Mouse (Mus musculus): Measurements from ENCODE around the gene Vldlr. TPM values are rescaled to one million over a fixed set of nuclear protein-coding genes. Genes with fewer than 3 reads are reported as not detected.

Gene Vldlr
- 20.1 and 28.3 TPM in 2 replicates for polyA plus RNA-seq (2014; fragmentation: Nextera tagmentation; extraction: Ambion mirVana)

GRCm38 (mm10) chr19:27216318-27216717, at the start of gene Vldlr:
TSS of gene Vldlr (plus strand) at chr19:27216484.
- Histone ChIP-seq H3K27ac (ENCODE audit: low read depth, low read length) (peak within 1 kb of the TSS; percentile 79), H3K4me2 (replicated peaks; ENCODE audit: low read depth, low read length) (peak within 1 kb of the TSS; percentile 93), H3K4me3 (ENCODE audit: low read length) (peak within 1 kb of the TSS; percentile 73), H3K27me3 (ENCODE audit: control insufficient read depth, insufficient read depth, low read length) (0 out of 2 replicates have a peak, but pooled peaks cover 4% of the 10 kb centered on the region), H3K9ac (ENCODE audit: low read depth, low read length) (peak within 1 kb of the TSS; percentile 86), H3K36me3 (ENCODE audit: control insufficient read depth, insufficient read depth, low read length) (no peaks in the 10 kb centered on the region), H3K9me3 (ENCODE audit: control insufficient read depth, low read length) (no peaks in the 10 kb centered on the region), H3K4me1 (ENCODE audit: control insufficient read depth, insufficient read depth, low read length) (no peaks in the 10 kb centered on the region)
- ATAC-seq (ENCODE audit: low FRiP score, low TSS enrichment) = no peak
- WGBS = 2% methylated on average over 11 of the region's 11 CpGs

GRCm38 (mm10) chr19:27167601-27168319, 48.5 kb upstream of the Vldlr start:
- Histone ChIP-seq H3K4me2 (replicated peaks; ENCODE audit: low read depth, low read length) (no peak overlapping the region), H3K36me3 (ENCODE audit: control insufficient read depth, insufficient read depth, low read length) (no peaks in the 10 kb centered on the region), H3K9me3 (ENCODE audit: control insufficient read depth, low read length) (no peaks in the 10 kb centered on the region), H3K27ac (ENCODE audit: low read depth, low read length) (no peak overlapping the region), H3K4me1 (ENCODE audit: control insufficient read depth, insufficient read depth, low read length) (0 out of 2 replicates have a peak, but pooled peaks cover 4% of the 10 kb centered on the region), H3K9ac (ENCODE audit: low read depth, low read length) (no peak overlapping the region), H3K4me3 (ENCODE audit: low read length) (no peak overlapping the region), H3K27me3 (ENCODE audit: control insufficient read depth, insufficient read depth, low read length) (no peaks in the 10 kb centered on the region)
- 47% methylated on average over 5 of the region's 5 CpGs for WGBS
- ATAC-seq (ENCODE audit: low FRiP score, low TSS enrichment) = no peak

GRCm38 (mm10) chr19:27173836-27174235, 42.4 kb upstream of the Vldlr start:
- no peak for ATAC-seq (ENCODE audit: low FRiP score, low TSS enrichment)
- no peak overlapping the region for H3K27ac ChIP-seq (ENCODE audit: low read depth, low read length)
- H3K4me1 ChIP-seq (ENCODE audit: control insufficient read depth, insufficient read depth, low read length) = no peaks in the 10 kb centered on the region
- no peaks in the 10 kb centered on the region for H3K9me3 ChIP-seq (ENCODE audit: control insufficient read depth, low read length)
- no peaks in the 10 kb centered on the region for H3K36me3 ChIP-seq (ENCODE audit: control insufficient read depth, insufficient read depth, low read length)
- no peak overlapping the region for H3K4me3 ChIP-seq (ENCODE audit: low read length)
- H3K9ac ChIP-seq (ENCODE audit: low read depth, low read length) = no peak overlapping the region
- H3K4me2 ChIP-seq (replicated peaks; ENCODE audit: low read depth, low read length) = no peak overlapping the region
- H3K27me3 ChIP-seq (ENCODE audit: control insufficient read depth, insufficient read depth, low read length) = no peaks in the 10 kb centered on the region
- 62% methylated on average over 2 of the region's 2 CpGs for WGBS

- no peak overlapping the region for H3K4me2 ChIP-seq (replicated peaks; ENCODE audit: low read depth, low read length)
- no peak overlapping the region for H3K27ac ChIP-seq (ENCODE audit: low read depth, low read length)
- H3K4me3 ChIP-seq (ENCODE audit: low read length) = no peak overlapping the region
- no peaks in the 10 kb centered on the region for H3K27me3 ChIP-seq (ENCODE audit: control insufficient read depth, insufficient read depth, low read length)
- H3K9me3 ChIP-seq (ENCODE audit: control insufficient read depth, low read length) = no peaks in the 10 kb centered on the region
- 88% methylated on average over 1 of the region's 1 CpGs for WGBS
- H3K4me1 ChIP-seq (ENCODE audit: control insufficient read depth, insufficient read depth, low read length) = no peaks in the 10 kb centered on the region
- no peaks in the 10 kb centered on the region for H3K36me3 ChIP-seq (ENCODE audit: control insufficient read depth, insufficient read depth, low read length)
- no peak for ATAC-seq (ENCODE audit: low FRiP score, low TSS enrichment)
- H3K9ac ChIP-seq (ENCODE audit: low read depth, low read length) = no peak overlapping the region
Observed at GRCm38 (mm10) chr19:27175617-27176016, 40.7 kb upstream of the Vldlr start.

- no peak overlapping the region for H3K27ac ChIP-seq (ENCODE audit: low read depth, low read length)
- no peak for ATAC-seq (ENCODE audit: low FRiP score, low TSS enrichment)
- no peaks in the 10 kb centered on the region for H3K4me1 ChIP-seq (ENCODE audit: control insufficient read depth, insufficient read depth, low read length)
- H3K36me3 ChIP-seq (ENCODE audit: control insufficient read depth, insufficient read depth, low read length) = no peaks in the 10 kb centered on the region
- H3K9ac ChIP-seq (ENCODE audit: low read depth, low read length) = no peak overlapping the region
- H3K4me3 ChIP-seq (ENCODE audit: low read length) = no peak overlapping the region
- 83% methylated on average over 4 of the region's 4 CpGs for WGBS
- no peak overlapping the region for H3K4me2 ChIP-seq (replicated peaks; ENCODE audit: low read depth, low read length)
- no peaks in the 10 kb centered on the region for H3K9me3 ChIP-seq (ENCODE audit: control insufficient read depth, low read length)
- H3K27me3 ChIP-seq (ENCODE audit: control insufficient read depth, insufficient read depth, low read length) = no peaks in the 10 kb centered on the region
Observed at GRCm38 (mm10) chr19:27176558-27176957, 39.7 kb upstream of the Vldlr start.

- H3K9me3 ChIP-seq (ENCODE audit: control insufficient read depth, low read length) = no peaks in the 10 kb centered on the region
- H3K4me3 ChIP-seq (ENCODE audit: low read length) = no peak overlapping the region
- H3K27me3 ChIP-seq (ENCODE audit: control insufficient read depth, insufficient read depth, low read length) = no peaks in the 10 kb centered on the region
- no peak overlapping the region for H3K4me2 ChIP-seq (replicated peaks; ENCODE audit: low read depth, low read length)
- H3K4me1 ChIP-seq (ENCODE audit: control insufficient read depth, insufficient read depth, low read length) = no peaks in the 10 kb centered on the region
- no peaks in the 10 kb centered on the region for H3K36me3 ChIP-seq (ENCODE audit: control insufficient read depth, insufficient read depth, low read length)
- H3K9ac ChIP-seq (ENCODE audit: low read depth, low read length) = no peak overlapping the region
- WGBS = 89% methylated on average over 5 of the region's 5 CpGs
- ATAC-seq (ENCODE audit: low FRiP score, low TSS enrichment) = no peak
- no peak overlapping the region for H3K27ac ChIP-seq (ENCODE audit: low read depth, low read length)
Observed at GRCm38 (mm10) chr19:27178195-27178807, 38.0 kb upstream of the Vldlr start.

GRCm38 (mm10) chr19:27180351-27181122, 35.7 kb upstream of the Vldlr start:
- no peaks in the 10 kb centered on the region for H3K4me1 ChIP-seq (ENCODE audit: control insufficient read depth, insufficient read depth, low read length)
- H3K27ac ChIP-seq (ENCODE audit: low read depth, low read length) = no peak overlapping the region
- no peaks in the 10 kb centered on the region for H3K9me3 ChIP-seq (ENCODE audit: control insufficient read depth, low read length)
- H3K4me3 ChIP-seq (ENCODE audit: low read length) = no peak overlapping the region
- WGBS = 64% methylated on average over 18 of the region's 18 CpGs
- no peak overlapping the region for H3K4me2 ChIP-seq (replicated peaks; ENCODE audit: low read depth, low read length)
- H3K36me3 ChIP-seq (ENCODE audit: control insufficient read depth, insufficient read depth, low read length) = no peaks in the 10 kb centered on the region
- no peaks in the 10 kb centered on the region for H3K27me3 ChIP-seq (ENCODE audit: control insufficient read depth, insufficient read depth, low read length)
- no peak for ATAC-seq (ENCODE audit: low FRiP score, low TSS enrichment)
- no peak overlapping the region for H3K9ac ChIP-seq (ENCODE audit: low read depth, low read length)

GRCm38 (mm10) chr19:27183511-27183910, 32.8 kb upstream of the Vldlr start:
- no peak overlapping the region for H3K4me3 ChIP-seq (ENCODE audit: low read length)
- ATAC-seq (ENCODE audit: low FRiP score, low TSS enrichment) = no peak
- no peak overlapping the region for H3K4me2 ChIP-seq (replicated peaks; ENCODE audit: low read depth, low read length)
- H3K36me3 ChIP-seq (ENCODE audit: control insufficient read depth, insufficient read depth, low read length) = no peaks in the 10 kb centered on the region
- no peaks in the 10 kb centered on the region for H3K27me3 ChIP-seq (ENCODE audit: control insufficient read depth, insufficient read depth, low read length)
- WGBS = 94% methylated on average over 7 of the region's 7 CpGs
- no peaks in the 10 kb centered on the region for H3K9me3 ChIP-seq (ENCODE audit: control insufficient read depth, low read length)
- no peak overlapping the region for H3K27ac ChIP-seq (ENCODE audit: low read depth, low read length)
- H3K9ac ChIP-seq (ENCODE audit: low read depth, low read length) = no peak overlapping the region
- no peaks in the 10 kb centered on the region for H3K4me1 ChIP-seq (ENCODE audit: control insufficient read depth, insufficient read depth, low read length)
